In genomic region chr6:17800694-17801093, GRCm38 (mm10) we compare ENCODE assay signal across 12 mouse cellular contexts.
"Had no signal": no experiment of that assay in that cellular context is flagged by ENCODE, and none has a peak within 500 bp of the region (broad histone marks: within the 10 kb centered on the region; RNA-seq: fewer than 3 reads in every experiment).

No protein-coding gene starts in this region.

- H3K4me3 ChIP-seq: left cerebral cortex, adult 2 months; limb, embryonic 10.5 days; liver, embryonic 12.5 days; midbrain, embryonic 12.5 days; myocyte; neural tube, embryonic 15.5 days had no signal

- H3K9me3 ChIP-seq: limb, embryonic 10.5 days; liver, embryonic 12.5 days; midbrain, embryonic 12.5 days; neural tube, embryonic 15.5 days had no signal

- DNase-seq: kidney, postnatal 10 days; lung, embryonic 14.5 days; lung, postnatal 4 days; right cerebral cortex, adult 18-20 months; thymus, postnatal 4 days had no signal

- H3K36me3 ChIP-seq: limb, embryonic 10.5 days; liver, embryonic 12.5 days; midbrain, embryonic 12.5 days; neural tube, embryonic 15.5 days had no signal

- H3K4me1 ChIP-seq: limb, embryonic 10.5 days had no signal

- H3K27ac ChIP-seq: left cerebral cortex, adult 2 months; limb, embryonic 10.5 days; liver, embryonic 12.5 days; midbrain, embryonic 12.5 days; neural tube, embryonic 15.5 days; stomach, postnatal 0 days had no signal

- H3K27me3 ChIP-seq: liver, embryonic 12.5 days; midbrain, embryonic 12.5 days; neural tube, embryonic 15.5 days had no signal

- ATAC-seq: liver, embryonic 12.5 days had no signal
